Mouse (Mus musculus) fibroblast of lung, adult 2 months (primary cell): ENCODE results near the gene Col6a6.
A peak's percentile ranks its signal among the peaks of the same experiment; 100 is the strongest.

ENCODE experiments used
- DNase-seq: peaks from one replicate; pipeline ENCODE4 v3.0.0-alpha.2; 2011; ENCODE audit warnings: low read depth

The Col6a6 gene

DNA sequence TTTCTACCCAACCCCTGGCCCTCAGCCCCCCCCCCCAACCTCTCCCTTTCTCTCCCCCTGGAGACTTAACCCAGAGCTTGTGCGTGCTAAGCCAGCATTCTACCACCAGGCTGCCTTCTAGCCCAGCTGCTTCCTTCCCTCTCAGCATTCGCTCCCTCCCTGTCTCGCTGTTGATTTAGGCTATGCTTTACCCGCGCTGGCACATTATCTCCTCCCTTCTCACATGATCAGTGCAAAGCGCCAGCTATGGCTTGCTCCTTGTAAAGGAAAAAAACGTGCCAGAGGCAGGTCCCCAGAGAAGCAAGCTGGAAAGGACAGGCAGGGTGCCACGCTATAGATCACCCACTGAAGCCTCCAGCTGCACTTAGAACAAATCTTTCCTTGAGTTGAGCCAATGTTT, 90.5 kb downstream of the Col6a6 start:
- DNase-seq = no peak

DNA sequence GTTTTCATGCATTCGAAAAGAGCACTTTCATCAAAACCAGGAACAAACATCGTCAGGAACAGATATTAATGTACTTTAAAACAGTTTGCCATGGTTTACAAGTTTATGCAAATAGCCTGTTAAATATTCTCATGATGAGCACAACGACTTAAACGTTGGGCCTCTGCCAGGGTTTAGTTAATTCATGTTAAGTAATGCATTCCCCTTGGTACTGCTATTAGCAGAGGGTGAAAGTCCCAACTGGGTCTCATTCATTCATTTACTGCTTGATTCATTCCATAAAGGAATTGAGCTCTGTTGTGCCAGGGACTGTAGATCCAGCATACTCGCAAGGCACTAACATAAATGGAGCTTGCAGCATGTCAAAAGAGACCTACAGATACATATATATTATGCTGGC, 92.8 kb downstream of the Col6a6 start:
- DNase-seq = no peak

DNA sequence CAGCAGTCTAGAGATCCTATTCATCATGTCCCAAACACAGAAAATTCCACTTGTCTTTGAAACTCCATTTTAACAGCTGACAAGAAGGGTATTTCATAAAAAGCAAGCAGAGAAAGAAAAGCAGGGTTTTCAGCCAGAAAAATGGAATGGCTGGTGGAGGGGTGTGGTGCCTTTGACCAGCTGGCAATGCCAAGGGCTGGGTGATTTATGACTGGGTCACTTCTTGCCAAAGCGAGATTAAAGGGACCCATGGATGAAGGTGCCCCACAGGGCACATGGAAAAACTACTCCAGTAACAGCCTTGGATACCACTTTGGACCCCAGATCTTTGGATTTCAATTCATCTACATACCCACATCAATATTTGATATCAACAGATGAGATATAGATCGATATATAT, 93.3 kb downstream of the Col6a6 start:
- no peak for DNase-seq

DNA sequence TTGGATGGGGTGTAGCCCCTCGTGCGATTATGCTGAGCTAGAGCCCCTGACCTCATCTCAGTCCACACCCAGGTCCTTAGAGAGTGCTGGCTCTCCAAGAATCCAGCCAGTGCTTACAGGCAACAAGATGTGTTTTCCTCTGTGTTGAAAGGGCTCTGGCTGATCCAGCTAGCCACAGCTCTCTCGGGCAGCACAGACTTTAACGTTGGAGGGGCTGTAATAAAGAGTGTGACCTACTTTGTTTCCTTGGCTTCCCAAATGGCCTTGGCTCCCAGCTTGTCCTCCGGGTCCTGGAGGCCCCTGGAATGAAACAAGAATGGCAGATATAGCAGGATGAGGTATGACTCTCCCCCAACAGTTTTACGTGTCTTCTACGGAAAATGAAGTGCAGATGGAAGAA, 96.0 kb downstream of the Col6a6 start:
- DNase-seq = no peak

DNA sequence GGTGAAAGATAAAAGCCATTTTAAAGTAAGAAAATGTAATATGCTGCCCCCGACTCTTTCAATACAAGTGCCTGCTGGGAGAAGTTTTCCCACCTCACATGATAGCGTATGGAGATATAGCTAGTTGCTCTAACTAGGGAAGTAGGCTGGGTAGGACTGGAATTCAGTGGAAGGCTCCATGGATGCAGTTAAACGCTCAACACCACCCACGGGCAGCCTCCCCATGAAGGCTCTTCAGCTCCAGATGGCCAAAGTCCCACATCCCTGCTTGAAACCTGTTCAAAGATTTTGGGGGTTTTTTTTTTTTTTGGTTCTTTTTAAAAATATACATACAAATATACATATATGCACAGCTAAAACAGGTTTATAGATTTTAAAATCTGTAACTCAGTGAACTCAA, 107.5 kb downstream of the Col6a6 start:
- no peak for DNase-seq

DNA sequence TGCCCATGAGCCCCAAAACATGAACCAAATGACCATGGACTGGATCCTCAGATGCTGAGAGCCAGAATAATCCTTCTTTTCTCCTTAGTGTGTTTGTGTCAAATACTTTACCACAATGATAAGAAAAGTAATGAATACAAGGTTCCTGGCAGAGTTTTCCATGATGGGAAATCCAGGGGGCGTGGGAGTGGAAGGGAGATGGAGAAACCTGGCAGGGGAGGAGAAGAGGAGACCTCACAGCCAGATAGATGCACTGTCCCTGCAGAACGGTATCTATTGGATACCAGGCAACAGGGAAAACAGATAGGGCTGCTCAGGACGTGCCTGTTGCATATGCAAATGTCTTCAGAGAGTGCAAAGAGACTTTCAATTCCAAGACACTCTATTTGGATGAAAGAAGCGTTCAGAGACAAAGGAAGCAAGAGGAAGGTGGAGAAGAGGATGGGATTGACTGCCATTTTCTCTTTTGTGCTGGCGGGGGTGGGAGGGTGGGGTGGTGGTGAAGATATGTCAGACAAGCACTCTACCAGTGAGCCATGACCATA, 108.0 kb downstream of the Col6a6 start:
- no peak for DNase-seq

DNA sequence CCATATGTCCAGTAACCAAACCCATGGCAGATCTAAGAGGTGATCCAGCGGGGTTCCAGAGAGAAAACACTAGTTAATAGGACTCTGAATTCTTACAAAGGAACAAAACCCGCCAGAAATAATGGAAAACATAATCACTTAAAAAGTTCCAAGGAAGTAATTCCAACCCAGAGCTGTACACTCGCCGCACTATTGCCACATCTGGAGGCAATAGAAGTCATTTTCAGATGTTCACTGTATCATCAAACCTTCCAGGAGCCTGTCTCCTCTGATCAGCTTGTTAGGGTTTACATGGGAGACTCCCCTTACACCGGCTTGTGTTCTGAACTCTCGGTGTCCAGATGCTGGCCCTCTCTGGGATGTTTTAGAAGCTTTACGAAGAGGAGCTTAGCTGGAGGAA, 108.6 kb downstream of the Col6a6 start:
- DNase-seq = no peak

DNA sequence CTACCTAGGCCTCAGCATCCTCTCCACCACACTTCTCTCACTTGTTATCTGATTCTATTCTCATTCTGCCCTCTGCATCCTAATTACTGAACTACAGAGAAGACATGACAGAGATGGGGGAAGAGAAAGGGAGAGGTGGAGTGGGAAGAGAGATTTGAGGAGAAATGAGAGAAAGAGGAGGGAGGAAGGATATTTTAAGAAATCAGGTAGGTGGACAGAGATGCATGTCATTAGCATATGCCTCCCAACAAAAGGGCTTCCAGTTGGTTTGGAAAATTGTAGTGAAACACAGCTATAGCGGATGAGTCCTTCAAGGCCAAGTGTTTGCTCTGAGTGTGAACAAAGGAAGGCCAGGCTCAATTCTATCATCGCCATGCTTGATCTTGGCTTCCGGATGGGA, 115.9 kb downstream of the Col6a6 start:
- DNase-seq = no peak

DNA sequence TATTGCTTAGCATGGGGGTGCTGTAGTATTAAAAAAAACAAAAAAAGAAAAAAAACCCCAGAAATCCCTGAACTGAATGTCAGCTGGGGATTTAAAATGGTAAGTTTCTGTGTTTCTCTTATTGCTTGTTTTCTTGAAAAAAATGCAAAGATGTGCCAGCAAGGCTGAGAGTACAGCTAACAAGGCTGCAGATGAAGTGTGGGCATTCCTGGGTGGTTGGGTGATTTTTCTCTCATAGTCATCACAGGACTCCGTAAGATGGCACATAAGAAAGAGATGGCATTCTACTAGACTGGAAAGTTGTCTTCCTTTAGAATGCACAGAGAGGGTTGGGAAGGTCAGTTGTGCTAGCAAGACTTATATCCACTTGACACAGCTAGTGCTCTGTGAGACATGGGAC, 122.9 kb downstream of the Col6a6 start:
- no peak for DNase-seq

DNA sequence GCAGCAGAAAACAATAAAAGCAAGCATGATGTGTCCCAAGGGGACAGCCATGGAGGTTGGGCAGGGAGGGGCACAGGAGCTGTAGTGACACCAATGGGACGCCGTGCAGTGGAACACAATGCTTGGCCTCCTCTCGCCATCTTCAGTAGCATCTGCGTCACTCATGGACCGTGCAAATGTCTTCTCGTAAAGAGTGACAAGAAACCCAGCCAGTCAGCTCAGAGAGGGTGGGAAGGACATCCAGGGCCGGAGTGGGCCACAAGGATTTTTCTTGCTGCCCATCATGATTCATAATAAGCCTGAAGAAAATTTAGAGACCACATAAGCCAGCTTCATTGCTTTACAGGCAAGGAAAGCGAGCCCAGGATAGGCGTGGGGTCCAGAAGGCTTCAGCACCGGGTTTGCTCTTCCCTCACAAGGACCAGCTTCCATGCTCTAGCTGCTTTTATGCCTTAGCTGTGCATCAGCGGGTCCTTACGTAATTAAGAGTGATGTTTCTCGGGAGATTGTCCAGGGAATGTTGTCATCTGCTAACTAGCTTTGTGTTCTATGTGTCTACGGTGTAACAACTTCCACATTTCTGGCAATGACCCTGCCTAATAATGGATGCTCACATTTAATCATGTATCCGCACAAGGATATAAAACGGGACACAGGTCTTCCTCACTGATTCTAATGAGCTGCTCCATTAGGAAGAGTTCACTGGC, 123.6 kb downstream of the Col6a6 start:
- no peak for DNase-seq

DNA sequence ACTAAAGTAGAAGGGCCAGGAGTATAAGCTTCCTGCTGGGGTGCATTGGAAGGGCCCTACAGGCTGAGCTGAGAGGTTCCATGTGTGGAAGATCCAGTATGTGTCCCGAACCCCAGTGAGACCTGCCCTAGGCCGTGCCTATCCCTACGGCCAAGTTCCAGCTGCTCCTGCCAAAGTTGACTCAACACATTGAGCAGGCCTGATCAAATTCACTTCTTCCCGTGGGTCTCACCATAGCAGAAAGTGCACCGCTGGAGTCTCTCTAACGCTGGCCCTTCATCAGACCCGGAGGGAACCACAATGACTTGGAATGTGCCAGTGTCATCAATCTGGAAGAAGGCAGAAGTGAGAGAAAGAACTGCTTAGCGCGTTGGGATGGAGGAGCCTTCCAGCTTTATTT, 126.0 kb downstream of the Col6a6 start:
- DNase-seq = no peak

DNA sequence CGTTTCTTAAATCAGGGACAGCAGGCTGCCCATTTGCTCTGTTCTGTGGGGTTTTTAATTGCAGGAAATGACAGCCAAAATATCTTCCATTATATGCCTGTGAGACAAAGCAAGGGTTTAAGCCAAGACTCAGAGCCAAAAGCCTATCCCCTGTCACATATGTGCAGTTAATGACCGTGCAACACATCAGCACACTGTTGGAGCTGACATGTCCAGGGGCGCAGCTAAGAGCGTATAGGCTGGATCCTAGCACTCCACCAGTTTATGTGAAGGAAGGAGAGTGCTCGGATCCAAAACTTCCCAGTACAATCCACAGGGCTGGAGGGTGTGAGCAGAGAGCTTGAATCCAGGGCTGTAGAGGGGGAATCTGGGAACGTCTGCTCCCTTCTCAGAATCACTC, 127.3 kb downstream of the Col6a6 start:
- DNase-seq = no peak

DNA sequence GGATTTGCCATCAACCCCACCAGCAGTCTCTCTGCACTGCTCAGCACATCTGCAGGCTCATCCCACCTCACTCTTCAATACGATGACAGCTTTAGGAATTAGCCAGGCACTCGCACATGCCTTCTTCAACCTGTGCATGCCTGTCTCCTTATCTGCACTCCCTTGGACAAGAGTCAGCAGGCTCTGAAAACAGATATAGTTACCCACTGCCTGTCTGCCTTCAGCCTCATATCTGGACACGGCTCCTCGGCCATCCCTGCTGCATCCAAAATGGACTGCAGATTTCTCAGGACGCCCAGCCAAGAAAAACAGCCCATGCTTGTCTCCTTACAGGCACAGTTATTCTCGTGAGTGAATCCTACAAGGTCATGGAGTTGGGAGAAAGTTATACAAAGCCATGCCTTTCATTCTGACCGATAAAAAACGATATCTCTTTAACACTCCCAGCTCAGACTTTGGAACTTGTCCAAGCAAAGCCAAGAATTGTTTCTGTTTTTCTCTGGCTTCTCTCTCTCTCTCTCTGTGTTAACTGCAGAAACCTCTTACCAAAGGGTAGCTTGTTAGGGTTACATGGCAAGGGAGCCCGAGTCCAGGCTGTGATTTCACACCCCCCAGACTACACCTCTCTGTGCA, 130.1 kb downstream of the Col6a6 start:
- DNase-seq = peak; percentile 9

DNA sequence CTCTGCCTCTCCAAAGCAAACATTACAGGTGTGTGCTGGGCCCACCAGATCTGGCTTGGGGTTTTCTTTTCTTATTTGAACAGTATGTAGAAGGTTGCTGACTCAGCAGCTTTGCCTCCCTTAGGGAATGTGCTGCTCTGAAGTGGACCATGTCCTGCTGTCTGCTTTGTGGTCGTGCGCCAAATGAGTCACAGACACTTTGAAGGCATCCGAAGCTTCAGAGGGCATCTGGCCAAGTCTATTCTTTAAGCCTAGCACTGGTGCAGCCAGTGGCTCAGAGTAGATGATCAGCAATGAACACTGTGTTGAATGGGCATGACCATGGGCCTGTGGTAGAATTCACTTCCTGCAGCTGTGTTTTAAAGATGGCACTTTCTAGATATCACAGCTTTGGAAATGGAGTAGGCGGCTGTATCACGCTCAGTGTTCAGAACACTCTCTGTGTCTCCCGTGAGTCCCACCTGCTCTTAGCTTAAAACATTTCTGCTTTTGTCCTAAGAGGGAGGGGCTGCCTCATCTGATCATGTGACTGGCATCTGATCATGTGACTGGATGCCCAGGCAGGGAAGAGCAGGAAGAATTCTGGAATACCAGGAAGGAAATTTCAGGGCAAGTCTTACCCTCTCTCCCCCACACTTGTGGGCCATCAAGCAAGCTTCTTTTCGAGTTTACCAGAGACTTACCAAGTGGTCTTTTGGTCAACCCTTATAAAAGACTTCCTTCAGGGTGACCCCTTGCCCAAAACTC, 131.0 kb downstream of the Col6a6 start:
- no peak for DNase-seq

DNA sequence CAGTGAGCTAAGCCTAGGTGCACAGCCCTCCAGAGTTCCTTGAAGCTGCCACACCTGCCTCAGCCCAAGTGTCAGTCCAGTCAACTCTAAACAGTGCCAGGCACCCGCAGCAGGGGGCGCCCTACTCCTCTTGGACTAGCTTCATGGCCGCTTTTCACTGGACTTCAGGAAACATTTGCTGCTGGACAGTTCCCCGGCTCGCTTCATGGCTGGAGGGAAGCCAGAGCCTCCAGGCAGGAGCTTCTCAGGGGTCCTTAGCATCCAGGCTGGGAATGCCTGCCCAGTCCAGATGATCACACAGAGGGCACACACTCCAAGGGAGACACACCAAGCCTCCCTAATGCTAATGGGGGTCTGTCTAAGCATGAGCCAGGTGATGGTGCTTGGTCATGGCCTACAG, 134.1 kb downstream of the Col6a6 start:
- peak; percentile 26 for DNase-seq

DNA sequence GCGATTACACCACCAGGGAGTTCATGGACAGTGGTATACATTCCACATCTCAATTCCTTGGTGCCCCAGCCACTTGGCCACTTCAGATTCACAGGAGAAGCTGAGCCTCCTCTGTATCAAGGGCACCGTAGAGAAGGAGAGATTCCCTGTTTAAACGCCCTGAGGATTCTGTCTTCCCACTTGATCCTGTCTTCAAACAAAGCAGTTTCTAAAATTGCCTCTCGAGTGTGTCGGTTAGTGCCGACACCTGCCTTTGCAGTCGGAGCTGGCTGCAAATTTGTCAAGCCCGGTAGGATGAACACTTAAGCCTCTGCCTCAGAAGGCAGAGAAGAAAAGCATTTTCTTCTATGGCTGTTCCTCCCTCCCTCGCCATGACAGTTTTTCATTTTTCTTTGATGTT, 134.9 kb downstream of the Col6a6 start:
- no peak for DNase-seq

DNA sequence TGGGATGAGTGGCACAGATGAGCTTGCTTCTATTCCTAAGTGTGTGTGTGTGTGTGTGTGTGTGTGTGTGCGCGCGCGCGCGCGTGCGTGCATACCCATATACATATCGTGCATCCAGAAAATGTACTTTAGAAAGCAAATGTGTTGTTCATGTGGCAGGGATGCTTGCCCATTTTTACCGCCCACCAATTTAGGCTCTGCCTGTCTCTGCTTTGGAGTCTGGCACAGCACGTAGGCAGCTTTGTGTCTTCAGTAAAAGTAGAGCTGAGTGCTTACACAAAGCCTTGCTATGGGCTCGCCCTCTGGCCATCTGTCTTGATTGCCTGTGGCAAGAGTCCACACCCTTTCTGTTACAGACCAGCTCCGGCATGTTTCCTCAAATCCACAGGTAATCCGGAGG, 135.5 kb downstream of the Col6a6 start:
- no peak for DNase-seq

DNA sequence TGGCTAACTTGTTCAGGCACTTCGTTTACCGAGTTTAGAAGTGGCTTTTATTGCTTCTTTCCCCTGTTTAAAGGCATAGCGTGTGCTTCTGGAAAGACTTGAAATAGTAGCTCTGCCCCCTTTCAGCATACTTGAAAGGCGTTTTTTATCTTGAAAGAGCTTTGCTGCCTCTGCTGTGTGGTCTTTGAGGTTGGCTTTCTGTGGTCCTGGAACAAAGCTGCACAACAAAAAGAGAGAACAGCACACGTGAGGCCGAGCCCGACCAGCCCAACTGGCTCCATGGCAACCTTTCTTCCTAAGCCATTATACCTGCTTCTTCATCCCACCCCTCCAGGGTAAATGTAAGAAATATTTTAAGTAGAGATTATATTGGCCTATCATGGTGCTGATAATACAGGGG, 138.5 kb downstream of the Col6a6 start:
- DNase-seq = no peak

DNA sequence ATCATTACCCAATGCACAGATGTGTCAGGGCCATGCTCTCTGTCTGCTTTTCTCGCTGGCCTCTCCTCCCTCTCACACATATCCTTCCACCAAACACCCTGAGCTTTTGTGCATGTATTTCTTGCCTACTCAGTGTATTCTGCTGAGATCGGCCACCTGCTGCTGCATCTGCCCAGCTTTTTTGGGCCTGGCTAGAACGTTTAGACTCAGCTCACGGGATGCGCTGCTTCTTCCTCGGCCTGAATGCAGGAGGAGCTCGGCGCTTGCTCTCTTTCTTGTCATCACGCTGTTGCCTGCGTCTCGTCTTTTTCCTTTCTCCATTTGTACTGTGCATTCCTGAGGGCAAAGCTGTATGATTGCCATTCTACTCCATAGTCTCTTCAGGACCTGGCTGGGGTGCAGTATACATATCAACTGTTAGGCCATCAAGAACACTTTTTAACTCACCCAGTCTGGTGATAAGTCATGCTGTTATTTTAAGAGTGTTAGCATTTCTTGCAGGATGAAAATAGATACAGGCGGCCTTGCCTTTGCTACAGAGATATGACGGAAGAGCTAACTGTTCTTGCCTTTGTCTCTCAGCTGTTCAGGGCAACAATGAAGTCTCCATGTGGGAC, 143.3 kb downstream of the Col6a6 start:
- no peak for DNase-seq

DNA sequence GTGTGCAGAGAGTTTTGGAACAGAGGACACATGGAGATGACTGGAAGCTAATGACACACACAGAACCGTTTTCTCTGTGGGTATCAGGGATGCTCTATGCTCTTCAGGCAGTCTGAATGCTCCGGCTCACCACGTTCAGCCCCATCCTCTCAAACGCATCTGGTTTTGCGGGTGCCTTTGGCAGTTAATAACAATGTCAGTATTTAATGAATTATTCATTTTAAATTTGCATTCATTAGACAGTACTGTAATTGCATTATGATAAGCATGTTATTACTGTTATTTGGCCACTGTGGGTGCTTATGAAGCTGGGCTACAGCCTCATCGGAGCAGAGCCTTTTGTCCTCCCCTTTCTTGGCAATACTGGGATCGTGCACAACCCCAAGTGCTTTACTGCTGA, 146.6 kb downstream of the Col6a6 start:
- no peak for DNase-seq

DNA sequence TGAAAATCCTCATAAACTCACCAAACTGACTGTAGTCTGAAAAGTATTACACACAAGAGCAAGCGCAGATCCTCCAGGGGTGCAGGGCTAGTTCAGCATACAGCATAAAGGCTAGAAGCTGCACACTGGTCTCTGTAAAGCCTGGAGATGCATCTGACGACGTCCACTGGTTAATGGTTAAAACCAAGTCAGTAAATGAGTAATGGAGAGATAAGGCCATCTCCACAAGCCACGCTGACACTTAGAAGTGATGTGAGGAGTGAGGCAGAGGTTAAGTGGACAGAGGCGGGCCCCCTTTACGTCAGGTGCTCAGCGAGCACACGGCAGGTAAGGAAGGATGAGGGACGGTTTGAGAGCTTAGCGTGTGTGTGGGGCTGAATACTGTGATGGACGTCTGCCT, 152.0 kb downstream of the Col6a6 start:
- no peak for DNase-seq

DNA sequence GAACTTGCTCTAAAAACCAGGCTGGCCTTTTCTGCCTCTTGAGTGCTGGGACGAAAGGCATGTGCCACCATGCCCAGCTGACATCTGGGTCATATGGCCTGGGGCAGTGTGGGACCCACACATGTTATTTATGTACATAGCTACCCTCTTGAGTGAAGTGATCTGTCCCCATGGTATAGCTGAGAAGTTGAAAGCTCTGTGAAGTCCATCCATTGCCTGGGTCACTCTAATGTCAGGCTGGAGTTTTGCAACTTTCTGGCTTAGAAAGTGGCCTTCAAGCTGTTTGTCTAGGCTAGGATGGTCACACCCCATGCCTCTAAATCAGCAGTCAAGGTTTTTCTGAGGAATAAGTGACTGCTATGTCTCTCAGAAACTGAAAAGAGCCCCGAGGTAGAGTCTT, 155.9 kb downstream of the Col6a6 start:
- DNase-seq = no peak

DNA sequence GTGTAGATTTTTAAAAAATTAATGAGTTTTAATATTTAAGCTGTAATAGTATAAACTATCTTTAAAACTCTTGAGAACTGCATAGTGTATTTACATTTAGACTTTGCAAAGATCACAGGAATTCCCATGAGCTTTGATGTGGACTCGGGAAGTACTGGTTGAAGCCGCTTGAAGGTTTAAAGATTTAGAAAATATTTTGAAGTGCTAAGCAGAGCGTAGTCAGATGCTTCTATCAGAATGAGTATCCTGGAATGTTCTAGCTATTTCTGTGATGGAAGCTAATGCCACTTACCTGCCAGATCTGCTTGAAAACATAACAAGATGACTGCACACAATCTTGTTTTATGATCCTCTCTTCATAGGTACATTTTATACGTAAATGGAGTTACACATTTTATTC, 157.0 kb downstream of the Col6a6 start:
- no peak for DNase-seq
